Mouse (Mus musculus) bone marrow, adult 2 months (tissue): ENCODE measurements around the gene Gm14226. TPM values are rescaled to one million over a fixed set of nuclear protein-coding genes. Genes with fewer than 3 reads are reported as not detected.

Experiments
- H3K27ac ChIP-seq: fragments of 200-500 bp; 2 replicates; pipeline ENCODE4 v1.5.1; 2012; ENCODE audit warnings: low read depth, mild to moderate bottlenecking, control low read depth, inconsistent platforms, low read length; ENCODE audit not compliant: control insufficient read depth, poor library complexity, insufficient read depth
- H3K4me1 ChIP-seq: fragments of 200-500 bp; 2 replicates; pipeline ENCODE4 v1.6.1; 2011; ENCODE audit warnings: low read length; ENCODE audit not compliant: control insufficient read depth, insufficient read depth
- H3K4me3 ChIP-seq: fragments of 200-500 bp; replicated peaks from 2 replicates; pipeline ENCODE3; 2011; ENCODE audit warnings: mild to moderate bottlenecking, low read depth, low read length, control low read depth; ENCODE audit not compliant: control insufficient read depth
- CTCF ChIP-seq: fragments of 200-500 bp; IDR thresholded peaks from 2 replicates; pipeline ENCODE4 v1.5.1; 2011; ENCODE audit warnings: low read length, control low read depth; ENCODE audit not compliant: control insufficient read depth, insufficient read depth
- POLR2A ChIP-seq: fragments of 200-500 bp; IDR thresholded peaks from 2 replicates; pipeline ENCODE4 v1.6.1; 2011; ENCODE audit warnings: low read depth, mild to moderate bottlenecking, control low read depth, low read length, borderline replicate concordance; ENCODE audit not compliant: control insufficient read depth
- WGBS: fragments of 180-500 bp; shearing (Covaris S2); methylation state at CpG from one replicate; pipeline ENCODE4 v1.1.7; 2018; 5-methylcytosine and 5-hydroxymethylcytosine counted together
- polyA plus RNA-seq: library from polyadenylated mRNA; stranded (reverse); fragments of >200 nt; gene quantifications from 2 replicates; pipeline ENCODE4 v1.2.4, GENCODE M21; 2011; ENCODE audit warnings: low replicate concordance; ENCODE audit not compliant: missing spikeins, insufficient read depth, insufficient read length

The Gm14226 gene
- polyA plus RNA-seq, 1 experiment = not detected

GRCm38 (mm10) chr2:155073978-155074765 is 56.1 kb downstream of the Gm14226 start, which contains the start of gene Ahcy:
TSS of gene Ahcy (minus strand) at chr2:155074497.
- peak within 1 kb of the TSS; percentile 69 for H3K27ac ChIP-seq
- TF ChIP-seq POLR2A (peak; percentile 38; the same call in 1 of the 2 replicates), CTCF (no peak)
- H3K4me3 ChIP-seq = peak within 1 kb of the TSS; percentile 89
- peaks cover 3% of the 10 kb centered on the region for H3K4me1 ChIP-seq
- WGBS = under 1% methylated on average over 56 of the region's 56 CpGs

DNA sequence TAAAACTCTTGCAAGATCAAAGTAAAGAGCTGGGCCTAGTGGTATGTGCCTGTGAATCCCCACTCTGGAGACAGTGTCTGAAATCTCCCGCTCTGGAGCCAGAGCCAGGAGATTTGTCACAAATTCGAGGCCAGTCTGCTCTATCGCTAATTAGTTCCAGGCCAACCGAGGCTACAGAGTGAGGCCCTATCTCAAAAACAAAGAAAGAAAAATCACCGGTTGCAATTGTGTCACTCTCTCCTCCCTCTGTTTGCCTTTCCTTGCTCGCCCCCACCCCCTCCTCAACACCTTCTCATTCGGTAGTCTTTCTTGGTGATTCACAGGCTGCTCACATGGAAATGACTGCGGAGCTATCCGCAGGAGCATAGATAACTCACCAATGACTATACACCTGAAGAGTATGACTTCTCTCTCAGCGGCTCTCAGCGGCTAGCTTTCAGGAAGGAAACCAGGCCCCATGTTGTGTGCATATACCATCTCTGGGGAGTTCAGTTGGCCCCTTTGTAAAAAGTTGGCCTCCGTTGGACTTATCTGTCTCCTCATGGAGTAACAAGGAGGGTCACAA is 56.8 kb downstream of the Gm14226 start:
- TF ChIP-seq CTCF (no peak), POLR2A (no peak)
- no peak overlapping the region for H3K27ac ChIP-seq

GRCm38 (mm10) chr2:155075649-155076048 is 57.6 kb downstream of the Gm14226 start:
- H3K27ac ChIP-seq = no peak overlapping the region
- H3K4me1 ChIP-seq = peaks cover 3% of the 10 kb centered on the region
- TF ChIP-seq POLR2A (no peak), CTCF (no peak)
- 83% methylated on average over 6 of the region's 6 CpGs for WGBS
- H3K4me3 ChIP-seq = peak overlapping the region; percentile 9

More for the DNA sequence above, 56.8 kb downstream of the Gm14226 start:
- H3K4me1 ChIP-seq = peaks cover 3% of the 10 kb centered on the region
- WGBS = 43% methylated on average over 12 of the region's 12 CpGs
- H3K4me3 ChIP-seq = peak overlapping the region; percentile 66

Other genes with a start within 250 kb of the Gm14226 start
- gene Gm14214, start 248.2 kb upstream of the Gm14226 start, polyA plus RNA-seq = not detected in 2 replicates
- 97.9 and 104 TPM in 2 replicates for gene Raly, start 227.2 kb upstream of the Gm14226 start, polyA plus RNA-seq
- not detected in 2 replicates for gene a, start 226.9 kb upstream of the Gm14226 start, polyA plus RNA-seq
- gene Eif2s2, start 125.3 kb upstream of the Gm14226 start, polyA plus RNA-seq = 46.8 and 88.6 TPM in 2 replicates
- gene Ahcy, start 56.2 kb downstream of the Gm14226 start, polyA plus RNA-seq = 11.7 and 18.5 TPM in 2 replicates
- 12.4 and 21.0 TPM in 2 replicates for gene Itch, start 115.2 kb downstream of the Gm14226 start, polyA plus RNA-seq
- gene Dynlrb1, start 218.3 kb downstream of the Gm14226 start, polyA plus RNA-seq = 89.3 and 102 TPM in 2 replicates